Mouse (Mus musculus) adrenal gland, postnatal 14 days (tissue): ENCODE data around the gene Zfp507. TPM values are rescaled to one million over a fixed set of nuclear protein-coding genes. Genes with fewer than 3 reads are reported as not detected.
A peak's percentile ranks its signal among the peaks of the same experiment; 100 is the strongest.

Source experiments
- DNase-seq: peaks from one replicate; pipeline ENCODE4 v3.0.0; 2021; ENCODE audit warnings: mixed read lengths
- total RNA-seq: library from RNA; stranded (reverse); gene quantifications from 2 replicates; pipeline ENCODE4 v1.2.3, GENCODE M21; 2021

Zfp507 gene
- total RNA-seq, 1 experiment from 2014 or later: 27.4 TPM

DNA sequence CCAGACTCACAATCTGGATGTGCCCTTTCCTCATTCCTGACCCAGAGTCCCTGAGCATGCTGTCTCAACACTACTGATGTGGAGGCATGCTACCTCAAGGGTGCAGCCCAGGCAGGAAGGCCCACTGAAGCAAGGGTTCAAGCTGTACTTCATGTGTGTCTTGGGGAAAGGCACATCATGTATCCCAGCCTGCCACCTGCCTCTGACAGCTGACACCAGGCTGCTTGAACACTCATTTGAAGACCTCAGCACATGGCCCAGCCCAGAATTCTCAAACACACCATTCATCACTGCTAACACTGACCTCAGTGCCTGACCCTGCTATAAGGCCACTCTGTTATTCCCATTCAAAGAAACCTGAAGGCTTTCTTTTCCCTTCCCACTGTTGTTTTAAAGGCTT lies 20.6 kb downstream of the Zfp507 start:
- DNase-seq: no peak

DNA sequence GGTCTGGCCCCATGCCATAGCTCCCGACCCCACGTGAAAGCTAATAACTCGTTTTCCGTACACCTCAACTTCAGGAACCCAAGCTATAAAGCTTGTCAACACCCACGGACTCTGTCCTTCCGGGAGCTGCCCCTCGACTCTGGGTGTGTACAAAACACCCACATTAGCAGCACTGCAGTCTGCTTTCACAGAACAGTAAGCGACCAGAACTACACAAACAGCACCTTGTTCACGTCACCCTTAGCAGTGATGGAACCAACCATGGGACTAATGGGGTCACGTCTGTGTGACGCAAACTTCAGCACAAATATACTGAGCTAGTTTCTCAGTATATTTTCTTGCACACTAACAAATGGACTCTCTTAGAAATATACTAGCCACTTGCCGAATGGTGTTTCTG lies 28.7 kb downstream of the Zfp507 start:
- no peak for DNase-seq

DNA sequence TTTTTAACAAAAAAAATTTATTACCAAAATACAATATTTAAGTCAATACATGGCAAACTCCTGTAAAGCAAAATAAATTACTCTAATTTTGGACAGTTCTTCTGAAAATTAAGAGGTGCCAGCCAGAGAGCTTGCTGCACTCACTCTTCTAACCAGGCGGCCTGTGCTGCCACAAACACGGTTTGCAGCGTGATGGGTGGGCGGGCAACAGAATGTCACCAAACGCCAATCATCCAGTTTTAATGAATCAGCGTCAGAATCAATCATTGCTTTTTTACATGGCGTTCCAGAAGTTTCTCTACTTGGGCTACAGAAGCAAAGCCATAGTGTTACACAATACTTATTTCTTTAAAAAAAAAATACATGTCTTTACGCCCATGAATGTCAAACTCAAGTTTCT lies 30.5 kb downstream of the Zfp507 start:
- DNase-seq: no peak

DNA sequence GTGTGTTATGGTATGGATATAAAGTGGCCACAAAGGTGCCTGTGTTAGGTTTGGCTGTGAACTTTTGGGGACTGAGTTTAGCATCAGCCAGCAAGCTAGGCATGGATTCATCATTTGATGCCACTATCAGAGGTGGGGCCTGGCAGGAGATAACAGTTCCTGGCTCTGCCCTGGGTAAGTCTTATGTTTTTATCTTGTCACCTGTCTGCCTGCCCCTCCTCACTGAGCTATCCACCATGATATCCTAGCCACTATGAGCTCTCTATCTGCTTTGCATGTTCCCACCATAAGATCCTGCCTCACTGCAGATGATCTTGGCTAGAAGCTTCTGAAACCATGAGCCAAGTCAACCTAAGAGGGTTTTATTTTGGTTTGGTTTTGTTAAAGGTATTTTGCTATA lies 31.7 kb downstream of the Zfp507 start:
- DNase-seq: no peak

DNA sequence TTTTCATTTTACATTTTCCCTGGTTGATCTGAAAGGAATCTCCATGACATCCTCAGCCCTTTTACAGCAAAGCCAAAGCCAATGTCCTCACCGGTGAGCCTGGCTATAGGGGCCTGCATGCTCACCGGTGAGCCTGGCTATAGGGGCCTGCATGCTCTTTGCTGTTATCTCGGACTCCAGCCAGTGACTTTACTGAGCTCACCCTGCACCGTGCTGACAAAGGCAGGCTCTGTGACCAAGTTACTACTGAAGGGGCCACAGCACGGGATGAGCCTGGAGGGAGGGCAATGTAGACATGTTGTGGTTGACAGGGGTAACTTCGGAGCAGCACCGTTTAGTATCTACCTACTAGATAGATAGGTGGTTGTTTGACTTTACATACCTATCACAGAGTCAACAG lies 32.7 kb downstream of the Zfp507 start:
- DNase-seq: no peak

DNA sequence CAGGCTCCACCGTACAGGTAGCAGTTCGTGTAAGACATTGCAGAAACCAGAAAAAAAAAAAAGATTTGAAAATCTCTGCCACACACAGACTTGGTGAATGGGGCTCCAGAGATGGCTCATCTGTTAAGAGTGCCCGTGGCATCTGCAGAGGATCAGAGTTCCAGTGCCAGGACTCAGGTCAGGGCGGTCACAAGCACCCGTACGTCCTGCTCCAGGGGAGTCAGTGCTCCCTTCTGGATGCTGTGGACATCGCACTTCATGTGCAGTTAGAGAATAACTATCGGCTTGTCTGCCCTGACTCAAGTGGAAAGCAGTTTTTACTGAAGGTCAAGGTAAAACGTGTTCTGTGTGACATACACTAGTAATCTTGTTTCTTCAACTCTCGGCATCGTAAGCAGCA lies 38.3 kb downstream of the Zfp507 start:
- peak; percentile 31 for DNase-seq

DNA sequence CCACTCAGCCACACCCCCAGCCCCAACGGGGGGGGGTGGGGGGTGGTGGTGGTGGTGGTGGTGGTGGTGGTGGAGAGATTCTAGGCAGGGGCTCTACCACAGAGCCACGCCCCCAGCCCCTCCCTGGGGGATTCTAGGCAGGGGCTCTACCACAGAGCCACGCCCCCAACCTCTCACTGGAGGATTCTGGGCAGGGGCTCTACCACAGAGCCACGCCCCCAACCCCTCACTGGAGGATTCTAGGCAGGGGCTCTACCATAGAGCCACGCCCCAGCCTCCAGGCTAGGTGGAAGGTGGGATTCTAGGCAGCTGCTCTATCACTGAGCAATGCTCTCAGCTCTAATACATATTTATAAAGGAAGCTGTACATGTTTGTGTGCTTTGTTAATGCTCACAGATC lies 41.0 kb downstream of the Zfp507 start:
- no peak for DNase-seq

DNA sequence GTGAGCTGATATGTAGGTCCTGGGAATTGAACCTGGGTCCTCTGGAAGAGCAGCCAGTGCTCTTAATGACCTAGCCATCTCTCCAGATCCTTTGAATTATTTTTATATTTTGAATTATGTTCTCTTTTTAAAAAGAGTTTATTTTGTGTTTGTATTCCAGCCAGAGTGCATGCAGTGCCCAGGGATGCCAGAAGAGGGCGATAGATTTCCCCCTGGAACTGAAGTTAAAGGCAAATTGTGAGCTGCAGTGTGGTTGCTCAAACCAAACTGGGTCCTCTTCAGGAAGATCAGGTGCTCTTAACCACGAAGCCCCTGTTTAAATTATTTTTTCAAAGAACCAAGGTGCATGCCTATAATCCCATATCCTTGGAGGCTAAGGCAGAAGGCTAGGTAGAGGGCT lies 43.2 kb downstream of the Zfp507 start:
- peak; percentile 41 for DNase-seq

DNA sequence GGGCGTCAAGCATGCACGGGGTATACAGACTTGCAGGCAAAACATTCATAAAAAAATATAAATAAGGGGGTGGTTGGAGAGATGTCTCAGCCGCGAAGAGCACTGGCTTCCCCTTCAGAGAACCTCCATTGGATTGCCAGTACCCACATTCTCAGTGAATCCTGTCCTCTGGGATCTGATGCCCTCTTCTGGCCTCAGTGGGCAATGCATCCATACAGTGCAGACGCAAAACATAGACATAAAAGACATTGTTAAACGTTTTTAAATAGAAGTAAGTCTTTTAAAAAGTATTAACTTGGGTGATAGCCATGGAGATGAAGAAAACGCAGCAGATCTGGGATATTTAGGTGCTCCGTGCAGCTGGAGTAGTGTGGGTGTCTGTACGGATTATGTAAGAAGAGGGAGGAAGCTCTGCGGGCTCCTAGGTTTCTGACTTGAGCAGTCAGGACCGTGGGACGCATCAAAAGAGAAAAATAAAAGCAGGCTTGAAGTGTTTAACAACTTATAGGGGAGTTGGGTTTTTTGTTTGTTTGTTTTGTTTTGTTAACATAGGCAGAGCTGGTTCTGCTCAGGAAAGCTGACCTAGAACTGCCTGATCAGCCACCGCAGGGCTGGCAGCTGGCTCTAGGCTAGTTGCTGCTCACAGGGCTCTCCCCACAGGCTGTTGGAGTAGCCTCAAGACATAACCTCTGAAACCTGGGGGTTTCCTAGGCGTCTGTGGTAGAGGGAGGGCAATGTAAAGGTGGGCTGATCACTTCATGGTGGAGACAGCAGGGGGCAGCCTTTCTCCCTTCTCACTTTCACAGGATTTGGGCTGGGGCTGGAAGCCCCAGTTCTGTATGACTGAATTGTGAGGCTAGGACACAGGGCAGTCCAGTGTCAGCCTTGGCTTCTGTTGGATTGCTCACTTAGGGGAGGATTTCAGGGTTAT lies 46.0 kb downstream of the Zfp507 start:
- peak; percentile 19 for DNase-seq

DNA sequence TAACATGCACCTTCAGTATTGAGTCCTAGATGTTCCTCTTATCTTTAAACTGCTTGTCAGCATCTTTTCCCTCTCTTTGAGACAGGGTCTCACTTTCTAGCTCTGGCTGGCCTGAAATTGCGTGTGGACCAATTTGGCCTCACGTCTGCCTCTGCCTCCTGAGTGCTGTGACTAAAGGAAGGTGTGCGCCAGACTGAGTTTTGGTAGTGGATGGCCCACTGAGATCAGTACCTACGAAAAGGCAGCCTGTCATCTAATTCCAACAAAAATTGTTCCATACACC lies 48.0 kb downstream of the Zfp507 start:
- no peak for DNase-seq

DNA sequence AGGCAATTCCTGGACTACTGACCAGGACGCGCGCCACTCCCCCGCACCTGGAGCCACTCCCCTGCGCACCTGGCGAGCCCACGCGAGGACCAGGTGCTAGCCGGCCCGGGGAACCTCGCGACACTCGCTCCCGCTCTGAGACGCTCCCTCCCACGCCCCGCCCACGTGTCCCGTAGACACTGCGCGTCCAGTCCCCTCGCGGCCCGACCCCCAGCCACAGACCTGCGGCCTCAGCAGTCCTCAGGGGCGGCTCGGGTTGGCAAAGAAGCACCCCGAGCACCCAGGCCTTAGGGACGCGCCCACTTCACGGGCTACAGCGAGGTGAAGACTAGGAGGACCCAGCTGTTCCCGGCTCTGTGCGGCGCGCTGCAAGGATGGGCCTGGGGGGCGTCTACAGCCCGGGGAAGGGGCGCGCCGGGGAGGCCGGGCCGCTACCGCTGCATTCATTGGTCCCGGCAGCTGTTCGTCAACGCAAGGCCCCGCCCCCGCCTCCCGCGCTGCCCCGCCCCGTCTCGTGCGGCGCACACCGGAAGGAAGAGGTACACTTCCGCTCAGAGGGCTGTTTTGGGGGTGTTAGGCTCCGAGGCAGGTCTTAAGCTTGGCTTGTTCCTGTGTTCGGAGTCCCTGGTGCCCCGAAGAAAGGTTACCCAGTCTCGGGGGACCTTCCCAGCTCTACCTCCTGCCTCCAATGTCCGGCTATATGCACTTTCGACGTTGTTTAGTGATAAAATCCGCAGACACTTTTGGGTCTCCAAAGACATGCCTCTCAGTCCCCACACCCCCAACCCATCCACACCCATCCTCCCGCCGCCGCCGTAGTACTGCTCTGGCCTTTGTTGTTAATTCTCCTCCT lies 48.5 kb downstream of the Zfp507 start, which contains the start of gene Dpy19l3:
Gene Dpy19l3 (minus strand): TSS at position 422 of the 853 bp plus-strand sequence.
- DNase-seq: peak; percentile 96

DNA sequence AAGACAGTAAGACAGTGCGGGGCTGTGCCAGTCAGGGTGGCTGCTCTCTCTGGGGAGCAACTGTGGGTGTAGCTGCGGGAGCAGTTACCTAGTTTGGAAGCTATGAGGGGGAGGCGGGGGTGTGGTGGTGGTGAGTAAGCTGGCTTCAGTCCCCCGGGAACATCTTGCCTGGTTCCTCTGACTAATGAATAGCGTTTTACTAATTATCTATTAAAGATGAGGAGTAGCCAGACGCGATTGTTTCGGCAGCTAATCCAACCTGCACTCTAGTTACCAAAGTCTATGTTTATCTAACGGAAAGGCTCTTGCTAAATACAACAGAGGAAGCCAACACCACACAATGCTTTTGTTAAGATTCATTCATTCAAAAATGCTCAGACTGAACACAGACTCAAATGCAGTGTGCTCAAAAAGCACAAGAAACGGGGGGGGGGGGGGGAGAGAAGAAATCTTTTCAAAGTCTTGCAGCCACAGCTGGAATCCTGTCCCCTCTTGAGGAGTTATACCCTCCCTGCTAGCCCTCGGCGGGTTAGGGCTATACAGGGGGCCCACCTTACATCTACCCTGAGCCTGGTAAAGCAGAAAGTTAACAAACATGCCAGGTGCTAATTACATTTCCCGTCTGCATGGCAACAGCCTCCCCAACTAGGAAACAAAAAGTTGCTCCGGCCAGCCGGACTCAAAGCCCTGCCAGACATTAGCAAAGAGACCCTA lies 49.3 kb downstream of the Zfp507 start:
- no peak for DNase-seq

DNA sequence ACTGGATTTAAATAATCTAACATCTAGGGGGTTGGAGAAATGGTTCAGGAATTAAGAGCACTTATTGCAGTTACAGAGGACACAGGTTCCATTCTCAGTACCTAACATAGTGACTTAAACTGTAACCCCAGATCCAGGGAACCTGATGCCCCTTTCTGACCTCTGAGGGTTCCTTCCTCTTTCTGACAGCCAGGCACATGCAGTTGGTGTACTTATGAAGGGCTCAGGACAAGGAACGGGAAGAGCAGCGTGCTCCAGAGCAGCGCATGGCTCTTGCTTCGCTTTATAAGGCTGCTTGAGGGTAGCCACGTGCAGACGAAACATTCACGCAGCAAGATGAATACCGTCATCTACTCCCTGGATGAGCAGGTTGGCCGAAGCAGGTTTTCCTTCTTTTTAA lies 51.9 kb downstream of the Zfp507 start:
- no peak for DNase-seq

DNA sequence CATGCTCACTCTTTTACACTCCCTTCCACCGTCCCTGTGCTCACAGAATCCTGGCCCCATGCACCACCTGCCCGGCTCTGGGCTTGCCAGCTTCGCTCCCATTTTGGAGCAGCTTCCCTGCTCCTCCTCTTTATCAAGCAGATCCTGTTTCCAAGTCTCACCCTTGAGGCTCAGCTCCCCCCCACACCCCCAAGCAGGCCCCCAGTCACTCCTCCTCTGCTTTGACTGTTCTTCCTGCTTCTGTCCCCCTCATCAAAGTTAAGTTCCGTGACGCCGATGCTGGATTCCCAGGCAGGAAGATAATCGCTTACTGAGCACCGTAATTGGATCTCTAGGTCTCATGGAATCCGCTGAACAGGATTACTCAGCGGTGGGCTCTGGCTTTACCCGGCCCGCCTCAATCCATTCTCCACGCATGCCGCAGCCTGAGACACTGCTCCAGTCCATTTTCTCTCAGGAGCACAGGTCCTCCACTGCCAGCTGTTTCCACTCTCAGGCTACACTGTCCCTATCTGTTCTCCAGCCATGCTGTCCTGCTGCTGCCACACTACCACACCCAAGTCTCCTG lies 55.3 kb downstream of the Zfp507 start:
- no peak for DNase-seq

DNA sequence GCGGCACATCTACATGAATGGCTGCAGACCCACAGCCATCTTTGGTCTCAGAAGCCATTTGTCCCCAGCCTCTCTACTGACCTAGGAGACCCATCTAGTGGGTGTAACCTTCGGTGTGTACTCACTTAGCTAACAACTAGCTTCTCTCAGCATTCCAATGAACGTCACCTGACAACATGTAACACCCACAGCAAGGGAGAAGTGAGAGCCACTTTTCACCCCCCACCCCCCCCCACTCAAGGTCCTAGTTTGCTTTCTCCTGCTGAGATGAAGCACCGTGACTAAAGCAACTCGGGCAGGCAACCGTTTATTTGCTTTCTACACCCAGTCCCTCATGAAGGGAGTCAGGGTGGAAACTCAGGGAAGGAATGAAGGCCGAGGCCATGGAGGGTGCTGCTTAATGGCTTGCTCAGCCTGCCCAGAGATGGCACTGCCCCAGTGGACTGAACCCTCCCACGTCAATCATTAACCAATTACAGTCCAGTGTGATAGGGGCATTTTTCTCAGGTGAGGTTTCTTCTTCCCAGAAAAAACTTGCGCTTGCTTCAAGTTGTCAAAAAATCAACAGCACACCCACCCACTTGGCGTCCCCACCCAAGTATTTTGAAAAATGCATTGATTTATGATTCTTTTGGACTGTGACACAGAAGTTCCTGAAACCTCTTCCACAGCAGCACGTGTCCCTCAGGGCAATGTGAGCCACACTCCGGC lies 56.0 kb downstream of the Zfp507 start:
- DNase-seq: no peak

DNA sequence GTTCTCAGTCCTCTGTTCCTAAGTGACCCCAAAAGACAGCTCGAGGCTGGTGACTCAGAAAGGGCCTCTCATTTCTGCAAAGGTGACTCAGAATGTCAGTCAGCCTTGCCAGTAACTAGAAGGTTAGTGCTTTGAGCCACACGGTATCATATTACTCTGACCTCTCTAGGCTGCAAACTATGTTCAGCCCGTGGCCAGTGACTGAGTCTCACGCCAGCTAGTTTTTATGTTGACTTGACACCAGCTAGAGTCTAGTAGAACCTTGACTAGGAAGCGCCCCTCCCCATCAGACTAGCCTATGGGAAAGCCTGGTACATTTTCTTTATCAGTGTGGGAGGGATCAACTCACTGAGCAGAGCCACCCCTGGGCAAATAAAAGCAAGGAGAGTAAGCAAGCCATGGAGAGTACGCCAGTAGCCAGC lies 57.5 kb downstream of the Zfp507 start:
- DNase-seq: peak; percentile 73

DNA sequence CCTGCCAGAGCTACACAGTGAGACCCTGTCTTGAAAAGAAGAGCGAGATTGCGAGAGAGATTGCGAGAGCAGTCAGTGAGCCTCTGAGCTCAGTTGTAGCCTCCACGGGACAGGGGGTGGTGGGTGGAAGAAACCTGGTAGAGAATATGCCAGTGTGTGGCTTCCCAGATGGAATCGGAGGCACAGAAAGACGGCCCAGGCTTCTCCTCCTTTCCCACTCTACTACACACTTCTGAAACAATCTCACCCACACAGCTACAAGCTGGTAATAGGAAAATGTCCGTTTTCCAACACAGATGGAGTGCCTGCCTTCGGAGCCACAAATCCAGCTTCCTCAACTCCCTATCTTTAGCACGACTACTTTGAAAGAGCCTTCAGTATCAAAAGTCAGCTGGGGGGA lies 58.0 kb downstream of the Zfp507 start:
- no peak for DNase-seq

DNA sequence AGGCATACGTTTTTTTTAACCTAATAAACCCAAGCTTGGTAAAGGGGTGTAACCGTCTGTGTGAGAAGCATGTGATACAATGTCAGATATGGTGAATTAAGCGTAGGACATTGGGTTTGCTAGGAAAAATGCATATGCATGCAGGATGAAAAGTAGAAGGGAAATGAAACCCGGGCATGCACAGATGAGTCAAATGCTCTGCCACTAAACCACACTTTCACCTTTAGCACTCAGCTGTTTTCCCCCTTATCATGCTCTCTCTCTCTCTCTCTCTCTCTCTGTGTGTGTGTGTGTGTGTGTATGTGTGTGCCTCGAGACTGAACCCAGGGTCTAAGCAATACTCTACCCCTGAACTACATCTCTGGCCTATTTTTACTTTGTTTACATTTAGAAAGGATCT lies 60.5 kb downstream of the Zfp507 start:
- DNase-seq: no peak

DNA sequence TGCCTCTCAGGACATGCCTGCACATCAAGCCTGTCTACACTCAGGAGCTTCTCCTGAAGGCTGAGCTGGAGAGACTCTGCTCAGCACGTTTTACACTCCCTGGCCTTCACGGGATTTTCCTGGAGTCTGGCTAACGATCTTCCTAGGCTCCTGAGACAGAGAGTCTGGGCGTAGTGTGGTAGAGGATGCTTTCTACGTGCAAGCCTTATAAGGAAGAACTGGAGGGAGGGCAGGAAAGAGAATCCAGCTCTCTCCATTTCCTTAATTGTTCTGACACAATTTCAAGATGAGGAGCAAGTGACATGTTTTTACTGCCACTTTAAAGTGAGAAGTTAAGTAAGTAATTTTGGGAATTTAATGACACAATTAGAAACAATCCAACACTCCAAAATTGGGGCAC lies 60.9 kb downstream of the Zfp507 start:
- no peak for DNase-seq

DNA sequence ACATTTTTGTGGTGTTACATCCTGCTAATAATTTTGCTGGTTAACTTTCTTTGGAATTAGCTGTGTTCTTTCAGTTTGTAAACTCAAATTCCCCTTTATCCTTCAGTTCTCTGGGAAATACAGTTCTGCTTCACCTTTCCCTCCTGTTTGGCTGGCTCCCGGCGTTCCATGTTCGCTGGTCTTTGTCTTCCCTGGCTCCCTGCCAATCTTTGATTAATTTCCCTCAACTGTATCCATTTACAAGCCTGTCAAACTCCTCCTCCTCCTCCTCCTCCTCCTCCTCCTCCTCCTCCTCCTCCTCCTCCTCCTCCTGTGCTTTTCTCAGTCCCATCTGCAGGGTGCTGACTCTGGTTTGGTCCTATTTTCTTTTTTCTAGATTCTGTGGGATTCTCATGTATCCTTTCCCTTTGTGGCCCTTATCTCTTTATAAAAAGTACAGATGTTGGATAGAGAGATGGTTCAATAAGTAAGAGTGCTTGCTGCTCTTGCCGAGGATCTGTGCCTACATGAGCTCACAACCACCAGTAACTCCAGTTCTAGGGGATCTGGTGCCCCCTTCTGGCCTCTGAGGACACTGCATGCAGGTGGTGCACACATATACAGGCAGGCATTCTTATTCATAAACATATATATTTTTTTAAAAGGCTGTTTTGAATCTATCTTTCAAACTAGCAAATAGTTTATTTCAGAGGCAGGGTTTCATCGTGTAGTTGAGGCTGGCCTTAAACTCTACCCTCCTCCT lies 62.1 kb downstream of the Zfp507 start:
- DNase-seq: peak; percentile 84

DNA sequence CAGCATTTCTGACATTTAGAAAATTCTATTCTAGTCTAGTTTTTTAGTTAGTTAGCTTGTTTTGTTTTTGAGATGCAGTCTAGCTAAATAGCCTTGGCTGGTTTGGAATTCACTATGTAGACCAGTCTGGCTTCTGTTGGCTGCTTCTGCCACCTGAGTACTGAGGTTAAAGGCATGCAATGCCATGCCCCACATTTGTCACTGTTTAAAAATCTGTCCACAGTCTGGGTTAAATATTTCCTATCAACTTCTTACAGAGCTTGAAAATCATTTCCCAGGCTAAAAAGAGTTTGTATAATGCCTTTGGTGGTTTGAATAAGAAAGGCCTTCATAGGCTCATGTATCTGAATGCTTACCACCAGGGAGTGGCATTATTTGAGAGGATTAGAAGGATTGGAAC lies 63.9 kb downstream of the Zfp507 start:
- DNase-seq: no peak
